16 mouse cellular contexts compared by ENCODE assay signal in genomic region chr3:95953522-95953921, GRCm38 (mm10). TPM values are rescaled to one million over a fixed set of nuclear protein-coding genes. Genes with fewer than 3 reads are reported as not detected.
A peak's percentile ranks its signal among the peaks of the same experiment; 100 is the strongest.
DNase-seq lines count a peak whose midpoint lies in the region; ATAC-seq and TF ChIP-seq lines count a peak whose summit lies in the region.
"Had no signal": no experiment of that assay in that cellular context is flagged by ENCODE, and none has a peak within 500 bp of the region (broad histone marks: within the 10 kb centered on the region; RNA-seq: fewer than 3 reads in every experiment).

No protein-coding gene starts in this region.

- no peak for TF ChIP-seq EP300 in heart, adult 2 months (IDR thresholded peaks at IDR 0.05; ENCODE audit: insufficient read depth, low read depth, low read length)

- no peaks in the 10 kb centered on the region for H3K9me3 ChIP-seq in heart, embryonic 11.5 days (replicated peaks; ENCODE audit: control insufficient read depth, low read length)
- no peaks in the 10 kb centered on the region for H3K9me3 ChIP-seq in neural tube, embryonic 13.5 days
- H3K9me3 ChIP-seq in neural tube, embryonic 15.5 days (replicated peaks): no peaks in the 10 kb centered on the region
- H3K9me3 ChIP-seq in hindbrain, embryonic 12.5 days (replicated peaks): no peaks in the 10 kb centered on the region
- no peaks in the 10 kb centered on the region for H3K9me3 ChIP-seq in midbrain, embryonic 14.5 days (ENCODE audit: control insufficient read depth, low read length)
- H3K9me3 ChIP-seq: embryonic facial prominence, embryonic 10.5 days; limb, embryonic 13.5 days; liver, embryonic 15.5 days had no signal

- no peak overlapping the region for H3K4me3 ChIP-seq in heart, adult 2 months
- no peak overlapping the region for H3K4me3 ChIP-seq in heart, embryonic 11.5 days (ENCODE audit: low read depth, low read length)
- no peak overlapping the region for H3K4me3 ChIP-seq in neural tube, embryonic 13.5 days
- H3K4me3 ChIP-seq in neural tube, embryonic 15.5 days (replicated peaks): no peak overlapping the region
- no peak overlapping the region for H3K4me3 ChIP-seq in hindbrain, embryonic 12.5 days
- H3K4me3 ChIP-seq in midbrain, embryonic 14.5 days (replicated peaks; ENCODE audit: low read depth, low read length): no peak overlapping the region
- H3K4me3 ChIP-seq: embryonic facial prominence, embryonic 10.5 days; erythroblast, embryonic 14.5 days; limb, embryonic 13.5 days; liver, embryonic 15.5 days had no signal

- peak overlapping the region; percentile 69 for H3K27ac ChIP-seq in heart, adult 2 months
- no peak overlapping the region for H3K27ac ChIP-seq in heart, embryonic 11.5 days (ENCODE audit: low read depth, low read length)
- peak overlapping the region; percentile 67 for H3K27ac ChIP-seq in neural tube, embryonic 13.5 days (replicated peaks)
- H3K27ac ChIP-seq in neural tube, embryonic 15.5 days (replicated peaks): no peak overlapping the region
- peak overlapping the region; percentile 83 for H3K27ac ChIP-seq in hindbrain, embryonic 12.5 days
- peak overlapping the region; percentile 74 for H3K27ac ChIP-seq in midbrain, embryonic 14.5 days (replicated peaks; ENCODE audit: low read depth, low read length)
- H3K27ac ChIP-seq: embryonic facial prominence, embryonic 10.5 days; limb, embryonic 13.5 days; liver, embryonic 15.5 days had no signal

- TF ChIP-seq POLR2A in heart, adult 2 months (IDR thresholded peaks at IDR 0.05; ENCODE audit: insufficient read depth, low read depth, low read length): no peak

- 0 out of 2 replicates have a peak, but pooled peaks have one; percentile 9 for TF ChIP-seq CTCF in heart, adult 2 months (IDR thresholded peaks at IDR 0.05)

- intact Hi-C loops in heart, adult 2 months (cut with DNase I): loop anchor here (5.0 kb wide), 1 partner anchor 61 kb away; the partner anchor contains the start of genes Aph1a and BC028528

- no peaks in the 10 kb centered on the region for H3K27me3 ChIP-seq in heart, adult 2 months (ENCODE audit: control insufficient read depth, insufficient read depth, low read length)
- no peaks in the 10 kb centered on the region for H3K27me3 ChIP-seq in heart, embryonic 11.5 days (ENCODE audit: control insufficient read depth, insufficient read depth, low read length)
- H3K27me3 ChIP-seq in neural tube, embryonic 13.5 days: no peaks in the 10 kb centered on the region
- H3K27me3 ChIP-seq in neural tube, embryonic 15.5 days (replicated peaks): no peaks in the 10 kb centered on the region
- no peaks in the 10 kb centered on the region for H3K27me3 ChIP-seq in hindbrain, embryonic 12.5 days
- no peaks in the 10 kb centered on the region for H3K27me3 ChIP-seq in midbrain, embryonic 14.5 days (ENCODE audit: control insufficient read depth, insufficient read depth, low read length)
- H3K27me3 ChIP-seq: limb, embryonic 13.5 days; liver, embryonic 15.5 days; Patski had no signal

- H3K36me3 ChIP-seq in heart, adult 2 months (ENCODE audit: control insufficient read depth, insufficient read depth, low read length): no peaks in the 10 kb centered on the region
- H3K36me3 ChIP-seq in heart, embryonic 11.5 days (ENCODE audit: control insufficient read depth, insufficient read depth, low read length): no peaks in the 10 kb centered on the region
- H3K36me3 ChIP-seq in neural tube, embryonic 13.5 days: no peaks in the 10 kb centered on the region
- H3K36me3 ChIP-seq in neural tube, embryonic 15.5 days: no peaks in the 10 kb centered on the region
- no peaks in the 10 kb centered on the region for H3K36me3 ChIP-seq in hindbrain, embryonic 12.5 days
- H3K36me3 ChIP-seq in midbrain, embryonic 14.5 days (ENCODE audit: control insufficient read depth, insufficient read depth, low read length): no peaks in the 10 kb centered on the region

- H3K4me2 ChIP-seq in heart, embryonic 11.5 days: no peak overlapping the region
- no peak overlapping the region for H3K4me2 ChIP-seq in neural tube, embryonic 13.5 days
- no peak overlapping the region for H3K4me2 ChIP-seq in neural tube, embryonic 15.5 days
- H3K4me2 ChIP-seq in hindbrain, embryonic 12.5 days (replicated peaks): no peak overlapping the region
- no peak overlapping the region for H3K4me2 ChIP-seq in midbrain, embryonic 14.5 days (ENCODE audit: low read length)
- H3K4me2 ChIP-seq: limb, embryonic 13.5 days; liver, embryonic 15.5 days had no signal

- no peak for ATAC-seq in heart, embryonic 11.5 days (replicated peaks; ENCODE audit: insufficient number of reproducible peaks, low FRiP score, low TSS enrichment)
- ATAC-seq in neural tube, embryonic 13.5 days (ENCODE audit: low read depth): no peak
- ATAC-seq in neural tube, embryonic 15.5 days (ENCODE audit: low FRiP score): no peak
- ATAC-seq in hindbrain, embryonic 12.5 days (ENCODE audit: low FRiP score): no peak
- no peak for ATAC-seq in midbrain, embryonic 14.5 days (ENCODE audit: low FRiP score, low TSS enrichment)
- ATAC-seq: Patski had no signal

- peaks cover 6% of the 10 kb centered on the region for H3K4me1 ChIP-seq in heart, adult 2 months (ENCODE audit: control insufficient read depth, insufficient read depth, low read length)
- H3K4me1 ChIP-seq in heart, embryonic 11.5 days (ENCODE audit: control insufficient read depth, insufficient read depth, low read length): peaks cover 14% of the 10 kb centered on the region
- peaks cover 17% of the 10 kb centered on the region for H3K4me1 ChIP-seq in neural tube, embryonic 13.5 days (replicated peaks)
- H3K4me1 ChIP-seq in neural tube, embryonic 15.5 days: peaks cover 12% of the 10 kb centered on the region
- H3K4me1 ChIP-seq in hindbrain, embryonic 12.5 days: peaks cover 15% of the 10 kb centered on the region; the same call in 1 of the 2 replicates
- peaks cover 3% of the 10 kb centered on the region; the same call in 1 of the 2 replicates for H3K4me1 ChIP-seq in midbrain, embryonic 14.5 days (ENCODE audit: control insufficient read depth, insufficient read depth, low read length)

- no peak for DNase-seq in heart, adult 2 months
- no peak for DNase-seq in midbrain, embryonic 14.5 days
- no peak for DNase-seq in lung, postnatal 14 days
- no peak for DNase-seq in ovary, postnatal 14 days (ENCODE audit: low spot score)
- DNase-seq: cerebellum, postnatal 25 days; right cerebral cortex, postnatal 25 days had no signal

- no peaks in the 10 kb centered on the region for H3K79me2 ChIP-seq in heart, adult 2 months (replicated peaks; ENCODE audit: control insufficient read depth, insufficient read depth, low read length)

- H3K9ac ChIP-seq in heart, adult 2 months (ENCODE audit: low read depth, low read length): no peak overlapping the region
- H3K9ac ChIP-seq in heart, embryonic 11.5 days (ENCODE audit: low read depth, low read length): no peak overlapping the region
- H3K9ac ChIP-seq in neural tube, embryonic 13.5 days: no peak overlapping the region
- H3K9ac ChIP-seq in neural tube, embryonic 15.5 days (replicated peaks): no peak overlapping the region
- no peak overlapping the region for H3K9ac ChIP-seq in hindbrain, embryonic 12.5 days
- no peak overlapping the region for H3K9ac ChIP-seq in midbrain, embryonic 14.5 days (replicated peaks; ENCODE audit: low read length)
- H3K9ac ChIP-seq: limb, embryonic 13.5 days; liver, embryonic 15.5 days had no signal

- WGBS in heart, adult 2 months: 42% methylated on average over 3 of the region's 3 CpGs
- 82% methylated on average over 3 of the region's 3 CpGs for WGBS in heart, embryonic 11.5 days (ENCODE audit: insufficient replicate concordance)
- 63% methylated on average over 3 of the region's 3 CpGs for WGBS in neural tube, embryonic 13.5 days
- 60% methylated on average over 3 of the region's 3 CpGs for WGBS in neural tube, embryonic 15.5 days
- 67% methylated on average over 3 of the region's 3 CpGs for WGBS in hindbrain, embryonic 12.5 days
- WGBS in midbrain, embryonic 14.5 days: 47% methylated on average over 3 of the region's 3 CpGs

RNA-seq across cellular contexts. Expression of gene Anp32e, which starts 24.5 kb away (rescaled TPM):
- 10 to 100 TPM; 83.0 to 90.9 TPM for total RNA-seq in heart, adult 2 months (2021)
- polyA plus RNA-seq in heart, adult 2 months (2012; rRNA removed): 15.5 and 29.9 TPM in 2 replicates
- 71.0 and 88.5 TPM in 2 replicates for polyA plus RNA-seq in heart, embryonic 11.5 days (2014; fragmentation: Nextera tagmentation; extraction: Ambion mirVana)
- 150 and 161 TPM in 2 replicates for polyA plus RNA-seq in neural tube, embryonic 13.5 days (2015; fragmentation: Nextera tagmentation; extraction: Ambion mirVana)
- 99.6 and 157 TPM in 2 replicates for polyA plus RNA-seq in neural tube, embryonic 15.5 days (2015; fragmentation: Nextera tagmentation; extraction: Ambion mirVana)
- polyA plus RNA-seq in hindbrain, embryonic 12.5 days (2016; fragmentation: Nextera tagmentation; extraction: Ambion mirVana): 265 and 297 TPM in 2 replicates
- polyA plus RNA-seq in midbrain, embryonic 14.5 days (2014; fragmentation: Nextera tagmentation; extraction: Ambion mirVana): 45.4 and 50.1 TPM in 2 replicates

RNA-seq across cellular contexts. Expression of gene Plekho1, which starts 42.3 kb away (rescaled TPM):
- total RNA-seq in heart, adult 2 months (2021): 10 to 100 TPM; 65.4 to 67.5 TPM
- 82.8 and 110 TPM in 2 replicates for polyA plus RNA-seq in heart, adult 2 months (2012; rRNA removed)
- polyA plus RNA-seq in heart, embryonic 11.5 days (2014; fragmentation: Nextera tagmentation; extraction: Ambion mirVana): 69.5 and 82.2 TPM in 2 replicates
- 65.9 and 74.1 TPM in 2 replicates for polyA plus RNA-seq in neural tube, embryonic 13.5 days (2015; fragmentation: Nextera tagmentation; extraction: Ambion mirVana)
- 46.7 and 48.6 TPM in 2 replicates for polyA plus RNA-seq in neural tube, embryonic 15.5 days (2015; fragmentation: Nextera tagmentation; extraction: Ambion mirVana)
- polyA plus RNA-seq in hindbrain, embryonic 12.5 days (2016; fragmentation: Nextera tagmentation; extraction: Ambion mirVana): 77.4 and 79.3 TPM in 2 replicates
- 63.5 and 70.6 TPM in 2 replicates for polyA plus RNA-seq in midbrain, embryonic 14.5 days (2014; fragmentation: Nextera tagmentation; extraction: Ambion mirVana)

RNA-seq across cellular contexts. Expression of gene Car14, which starts 49.0 kb away (rescaled TPM):
- 100 to 1,000 TPM; 146 to 208 TPM for total RNA-seq in heart, adult 2 months (2021)
- polyA plus RNA-seq in heart, adult 2 months (2012; rRNA removed): 227 and 279 TPM in 2 replicates
- polyA plus RNA-seq in heart, embryonic 11.5 days (2014; fragmentation: Nextera tagmentation; extraction: Ambion mirVana): 39.0 and 39.1 TPM in 2 replicates
- polyA plus RNA-seq in neural tube, embryonic 13.5 days (2015; fragmentation: Nextera tagmentation; extraction: Ambion mirVana): 1.4 and 2.7 TPM in 2 replicates
- 1.3 and 1.8 TPM in 2 replicates for polyA plus RNA-seq in neural tube, embryonic 15.5 days (2015; fragmentation: Nextera tagmentation; extraction: Ambion mirVana)
- 12.8 and 13.8 TPM in 2 replicates for polyA plus RNA-seq in hindbrain, embryonic 12.5 days (2016; fragmentation: Nextera tagmentation; extraction: Ambion mirVana)
- polyA plus RNA-seq in midbrain, embryonic 14.5 days (2014; fragmentation: Nextera tagmentation; extraction: Ambion mirVana): 2.1 and 8.6 TPM in 2 replicates
- total RNA-seq: granulocyte monocyte progenitor cell, adult 5-6 weeks had no signal
- polyA plus RNA-seq: erythroblast, embryonic 14.5 days had no signal

RNA-seq across cellular contexts. Expression of gene Aph1a, which starts 59.8 kb away (rescaled TPM):
- total RNA-seq in heart, adult 2 months (2021): 100 to 1,000 TPM in 1 of 2 experiments, 10 to 100 TPM in 1; 99.9 to 121 TPM
- 98.7 and 120 TPM in 2 replicates for polyA plus RNA-seq in heart, adult 2 months (2012; rRNA removed)
- polyA plus RNA-seq in heart, embryonic 11.5 days (2014; fragmentation: Nextera tagmentation; extraction: Ambion mirVana): 25.9 and 42.4 TPM in 2 replicates
- polyA plus RNA-seq in neural tube, embryonic 13.5 days (2015; fragmentation: Nextera tagmentation; extraction: Ambion mirVana): 27.3 and 33.3 TPM in 2 replicates
- polyA plus RNA-seq in neural tube, embryonic 15.5 days (2015; fragmentation: Nextera tagmentation; extraction: Ambion mirVana): 31.0 and 39.5 TPM in 2 replicates
- 32.4 and 36.8 TPM in 2 replicates for polyA plus RNA-seq in hindbrain, embryonic 12.5 days (2016; fragmentation: Nextera tagmentation; extraction: Ambion mirVana)
- polyA plus RNA-seq in midbrain, embryonic 14.5 days (2014; fragmentation: Nextera tagmentation; extraction: Ambion mirVana): 34.7 and 68.9 TPM in 2 replicates

Comparison
In these comparisons a context has a peak if more than half of its experiments do, and no peak if none do; other contexts are left out.
1. H3K27ac ChIP-seq: peak in heart, adult 2 months (single experiment), neural tube, embryonic 13.5 days (single experiment), hindbrain, embryonic 12.5 days (single experiment) and midbrain, embryonic 14.5 days (single experiment); none in heart, embryonic 11.5 days (single experiment) and neural tube, embryonic 15.5 days (single experiment).